Mouse (Mus musculus) G1E (cell line): Measurements from ENCODE around the gene Arl5c. TPM values are rescaled to one million over a fixed set of nuclear protein-coding genes. Genes with fewer than 3 reads are reported as not detected.
A peak's percentile ranks its signal among the peaks of the same experiment; 100 is the strongest.

ENCODE experiments used
- ATAC-seq: 2 replicates; pipeline ENCODE4 v1.8.0; 2016; ENCODE audit warnings: mild to moderate bottlenecking; ENCODE audit not compliant: insufficient number of reproducible peaks, poor library complexity, low FRiP score, severe bottlenecking; ENCODE audit errors: extremely low read depth
- DNase-seq: peaks from one replicate; pipeline ENCODE4 v3.0.0; 2012; ENCODE audit warnings: low spot score
- H3K27me3 ChIP-seq: 2 replicates; pipeline ENCODE4 v1.6.1; 2012; ENCODE audit warnings: mild to moderate bottlenecking, low read length, inconsistent platforms; ENCODE audit not compliant: insufficient read depth
- H3K36me3 ChIP-seq: replicated peaks from 2 replicates; pipeline ENCODE3; 2012; ENCODE audit warnings: mild to moderate bottlenecking, inconsistent platforms
- H3K4me1 ChIP-seq: 2 replicates; pipeline ENCODE4 v1.6.1; 2012; ENCODE audit warnings: low read depth, low read length, inconsistent platforms, mixed read lengths; ENCODE audit not compliant: insufficient read depth
- H3K4me3 ChIP-seq: 2 replicates; pipeline ENCODE4 v1.5.1; 2012; ENCODE audit warnings: low read depth, mild to moderate bottlenecking, inconsistent platforms, low read length, moderate library complexity, mixed read lengths
- H3K9me3 ChIP-seq: replicated peaks from 2 replicates; pipeline ENCODE4 v1.6.1; 2012; ENCODE audit warnings: inconsistent platforms
- CTCF ChIP-seq: IDR thresholded peaks from 2 replicates; pipeline ENCODE4 v1.5.1; 2012; ENCODE audit warnings: low read depth, low read length, inconsistent platforms, mixed read lengths
- GATA1 ChIP-seq: IDR thresholded peaks from 2 replicates; pipeline ENCODE4 v1.6.1; 2012; ENCODE audit warnings: borderline replicate concordance, low read length, inconsistent platforms, mixed read lengths
- GATA2 ChIP-seq: IDR thresholded peaks from 2 replicates; pipeline ENCODE4 v1.6.1; 2012; ENCODE audit warnings: low read depth, low read length, inconsistent platforms, borderline replicate concordance
- POLR2AphosphoS5 ChIP-seq: IDR thresholded peaks from 2 replicates; pipeline ENCODE4 v1.6.1; 2012; ENCODE audit warnings: low read depth, low read length, inconsistent platforms; ENCODE audit not compliant: insufficient replicate concordance
- TAL1 ChIP-seq: conservative IDR thresholded peaks from 2 replicates; pipeline ENCODE4 v1.6.1; 2012; ENCODE audit warnings: low read depth, low read length, inconsistent platforms, mixed read lengths
- polyA plus RNA-seq: library from polyadenylated mRNA; stranded (reverse); fragments of >175 nt; gene quantifications from 2 replicates; pipeline ENCODE4 v1.2.3, GENCODE M21; 2012
- total RNA-seq, 2 experiments: library from RNA; stranded (forward) in 1 of 2; stranded (reverse) in 1 of 2; fragments of 200-1000 nt in 1 of 2; fragments of >200 nt in 1 of 2; fragmentation: Nextera tagmentation in 1 of 2; gene quantifications; 2 replicates each; pipeline ENCODE4 v1.2.3; 2014 to 2017

Gene Arl5c
- total RNA-seq (2014; fragmentation: Nextera tagmentation) (not detected in 2 replicates), total RNA-seq (2017) (0.44 TPM in 1 of 2 replicates, not detected in the other), polyA plus RNA-seq (not detected in 2 replicates)

- no peak for DNase-seq
- Histone ChIP-seq H3K4me1 (peaks cover 14% of the 10 kb centered on the region), H3K27me3 (peaks cover 57% of the 10 kb centered on the region), H3K9me3 (no peaks in the 10 kb centered on the region), H3K4me3 (no peak within 1 kb of the TSS; the same call in 1 of the 2 replicates), H3K36me3 (no peaks in the 10 kb centered on the region)
- ATAC-seq, result no peak
- TF ChIP-seq GATA2, result no peak
- no peak for TF ChIP-seq TAL1
- TF ChIP-seq POLR2AphosphoS5, result no peak
- no peak for TF ChIP-seq GATA1
- no peak for TF ChIP-seq CTCF
Observed at GRCm38 (mm10) chr11:97995564-97996288, at the start of gene Arl5c. Gene Arl5c (minus strand): TSS chr11:97996181.

- Histone ChIP-seq H3K36me3 (no peaks in the 10 kb centered on the region), H3K9me3 (no peaks in the 10 kb centered on the region), H3K4me1 (no peaks in the 10 kb centered on the region), H3K4me3 (no peak overlapping the region), H3K27me3 (peaks cover 42% of the 10 kb centered on the region)
- ATAC-seq (no peak), DNase-seq (no peak)
- TF ChIP-seq TAL1, result no peak
- 0 out of 2 replicates have a peak, but pooled peaks have one; percentile 14 for TF ChIP-seq CTCF
Observed at GRCm38 (mm10) chr11:98045596-98045995, 49.6 kb upstream of the Arl5c start.

- Histone ChIP-seq H3K4me1 (0 out of 2 replicates have a peak, but pooled peaks cover 4% of the 10 kb centered on the region), H3K9me3 (no peaks in the 10 kb centered on the region), H3K36me3 (no peaks in the 10 kb centered on the region), H3K4me3 (no peak overlapping the region), H3K27me3 (peaks cover 48% of the 10 kb centered on the region)
- ATAC-seq (no peak), DNase-seq (no peak)
- TF ChIP-seq TAL1, result no peak
- TF ChIP-seq GATA2, result no peak
Observed at GRCm38 (mm10) chr11:98044074-98044473, 48.1 kb upstream of the Arl5c start.

- Histone ChIP-seq H3K4me1 (peaks cover 8% of the 10 kb centered on the region; the same call in 1 of the 2 replicates), H3K27me3 (peaks cover 47% of the 10 kb centered on the region), H3K36me3 (no peaks in the 10 kb centered on the region), H3K9me3 (no peaks in the 10 kb centered on the region), H3K4me3 (no peak overlapping the region)
- TF ChIP-seq POLR2AphosphoS5, result no peak
- TF ChIP-seq TAL1, result no peak
- TF ChIP-seq GATA2, result no peak
- no peak for TF ChIP-seq CTCF
- no peak for TF ChIP-seq GATA1
- no peak for DNase-seq
- no peak for ATAC-seq
Observed at GRCm38 (mm10) chr11:98042741-98043140, 46.8 kb upstream of the Arl5c start.

- DNase-seq (no peak), ATAC-seq (no peak)
- no peaks in the 10 kb centered on the region for H3K36me3 ChIP-seq
- peaks cover 16% of the 10 kb centered on the region for H3K4me1 ChIP-seq
- H3K9me3 ChIP-seq, result no peaks in the 10 kb centered on the region
- no peak for TF ChIP-seq CTCF
- no peak for TF ChIP-seq POLR2AphosphoS5
- no peak for TF ChIP-seq TAL1
- no peak for TF ChIP-seq GATA2
- TF ChIP-seq GATA1, result no peak
- H3K27me3 ChIP-seq, result peaks cover 63% of the 10 kb centered on the region
- H3K4me3 ChIP-seq, result no peak overlapping the region
Observed at GRCm38 (mm10) chr11:98040975-98041374, 45.0 kb upstream of the Arl5c start.

GRCm38 (mm10) chr11:98037871-98038270 is 41.9 kb upstream of the Arl5c start:
- H3K36me3 ChIP-seq, result no peaks in the 10 kb centered on the region
- TF ChIP-seq POLR2AphosphoS5 (no peak), TAL1 (no peak), GATA2 (no peak), CTCF (no peak), GATA1 (no peak)
- ATAC-seq (no peak), DNase-seq (no peak)
- no peaks in the 10 kb centered on the region for H3K9me3 ChIP-seq
- peaks cover 22% of the 10 kb centered on the region for H3K4me1 ChIP-seq
- no peak overlapping the region for H3K4me3 ChIP-seq
- H3K27me3 ChIP-seq, result peaks cover 71% of the 10 kb centered on the region

- DNase-seq, result no peak
- no peaks in the 10 kb centered on the region for H3K9me3 ChIP-seq
- peaks cover 22% of the 10 kb centered on the region for H3K4me1 ChIP-seq
- TF ChIP-seq POLR2AphosphoS5 (no peak), CTCF (no peak), TAL1 (no peak), GATA1 (no peak), GATA2 (no peak)
- peaks cover 14% of the 10 kb centered on the region for H3K36me3 ChIP-seq
- H3K4me3 ChIP-seq, result peak overlapping the region; percentile 57; the same call in 1 of the 2 replicates
- H3K27me3 ChIP-seq, result peaks cover 57% of the 10 kb centered on the region
- no peak for ATAC-seq
Observed at GRCm38 (mm10) chr11:98035977-98036377, 40.0 kb upstream of the Arl5c start.
